Mouse (Mus musculus) cortical plate, adult 2 months (tissue): ENCODE results near the gene C1qtnf7.

Experiments used
- CTCF ChIP-seq: fragments of 200-500 bp; IDR thresholded peaks from 2 replicates; pipeline ENCODE4 v1.5.1; 2011; ENCODE audit warnings: mild to moderate bottlenecking, control low read depth, low read length; ENCODE audit not compliant: insufficient read depth; ENCODE audit errors: extremely low read depth
- POLR2A ChIP-seq: fragments of 200-500 bp; IDR thresholded peaks from 2 replicates; pipeline ENCODE4 v1.6.1; 2011; ENCODE audit warnings: mild to moderate bottlenecking, low read length, control low read depth; ENCODE audit not compliant: insufficient read depth; ENCODE audit errors: extremely low read depth

- TF ChIP-seq POLR2A, result no peak
- TF ChIP-seq CTCF, result no peak
Observed at GRCm38 (mm10) chr5:43554871-43555270, 39.5 kb downstream of the C1qtnf7 start.
